Mouse (Mus musculus) liver, adult 2 months (tissue): ENCODE data around the gene St8sia1.

Experiments used
- CTCF ChIP-seq: fragments of 200-500 bp; IDR thresholded peaks from 2 replicates; pipeline ENCODE4 v1.5.1; 2011; ENCODE audit warnings: low read depth, low read length, control low read depth
- POLR2A ChIP-seq: fragments of 200-500 bp; IDR thresholded peaks from 2 replicates; pipeline ENCODE4 v1.6.1; 2011; ENCODE audit warnings: low read length, control low read depth; ENCODE audit not compliant: insufficient read depth; ENCODE audit errors: extremely low read depth

DNA sequence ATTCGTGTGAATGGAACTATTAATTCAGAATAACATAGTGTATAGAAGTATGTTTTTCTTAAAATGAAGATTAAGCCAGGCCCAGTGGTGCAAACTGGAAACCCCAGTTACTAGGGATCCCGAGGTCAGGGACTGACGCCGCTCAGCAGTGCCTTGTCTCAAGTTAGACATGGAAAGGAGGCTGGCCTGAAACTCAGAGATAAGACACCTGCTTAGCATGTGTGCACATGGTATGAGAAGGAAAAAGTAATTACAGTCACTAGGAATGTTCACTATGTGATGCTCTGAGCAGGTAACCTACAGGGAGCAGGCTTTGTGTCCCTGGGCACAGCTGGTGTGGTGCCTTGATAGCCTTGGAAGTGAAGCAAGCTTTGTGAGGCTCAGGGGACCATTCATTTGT is 192.6 kb downstream of the St8sia1 start:
- TF ChIP-seq POLR2A (no peak), CTCF (no peak)
